Mouse (Mus musculus): ENCODE data around the gene Tgfa. TPM values are rescaled to one million over a fixed set of nuclear protein-coding genes. Genes with fewer than 3 reads are reported as not detected.
A peak's percentile ranks its signal among the peaks of the same experiment; 100 is the strongest.

Tgfa gene
- polyA plus RNA-seq, 1 experiment from 2014 or later: 2.2 TPM

DNA sequence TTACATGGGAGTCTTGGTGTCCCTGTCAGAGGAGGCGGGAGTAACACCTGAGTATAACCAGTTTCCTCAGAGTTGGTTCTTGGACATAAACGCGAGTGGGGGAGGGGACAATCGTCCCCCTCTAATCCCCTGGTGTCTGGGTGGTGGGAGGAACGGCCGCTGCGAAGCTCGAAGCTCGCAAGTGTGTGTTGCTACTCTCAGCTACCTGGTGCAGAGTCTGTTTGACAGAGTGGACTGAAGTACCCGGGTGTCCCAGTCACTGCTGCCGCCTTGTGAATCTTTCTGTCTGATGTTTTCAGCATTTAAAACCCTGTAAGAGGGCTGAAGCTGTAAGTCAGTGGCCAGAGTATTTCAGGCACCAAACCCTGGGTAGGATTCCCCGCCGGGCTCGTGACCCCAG lies 1.0 kb downstream of the Tgfa start:
- Histone ChIP-seq H3K27me3 (ENCODE audit: control insufficient read depth, insufficient read depth, low read length) (peaks cover 31% of the 10 kb centered on the region), H3K36me3 (ENCODE audit: control insufficient read depth, insufficient read depth, low read length) (no peaks in the 10 kb centered on the region), H3K27ac (ENCODE audit: low read depth, low read length) (no peak overlapping the region), H3K4me2 (ENCODE audit: low read depth) (peak overlapping the region; percentile 80), H3K9me3 (ENCODE audit: control insufficient read depth, low read length) (no peaks in the 10 kb centered on the region), H3K9ac (ENCODE audit: low read length) (no peak overlapping the region), H3K4me3 (ENCODE audit: low read depth, low read length) (peak overlapping the region; percentile 55), H3K4me1 (ENCODE audit: control insufficient read depth, insufficient read depth, low read length) (no peaks in the 10 kb centered on the region)
- ATAC-seq (ENCODE audit: insufficient read depth, low FRiP score, low TSS enrichment) (no peak), DNase-seq (ENCODE audit: low spot score) (no peak)
- WGBS: 5% methylated on average over 14 of the region's 14 CpGs

- no peak for ATAC-seq (ENCODE audit: insufficient read depth, low FRiP score, low TSS enrichment)
- no peak overlapping the region for H3K4me3 ChIP-seq (ENCODE audit: low read depth, low read length)
- no peaks in the 10 kb centered on the region for H3K9me3 ChIP-seq (ENCODE audit: control insufficient read depth, low read length)
- 48% methylated on average over 11 of the region's 11 CpGs for WGBS
- no peak overlapping the region for H3K27ac ChIP-seq (ENCODE audit: low read depth, low read length)
- no peak overlapping the region for H3K4me2 ChIP-seq (ENCODE audit: low read depth)
- no peak for DNase-seq (ENCODE audit: low spot score)
- no peaks in the 10 kb centered on the region for H3K36me3 ChIP-seq (ENCODE audit: control insufficient read depth, insufficient read depth, low read length)
- H3K27me3 ChIP-seq (ENCODE audit: control insufficient read depth, insufficient read depth, low read length): peaks cover 31% of the 10 kb centered on the region
- no peak overlapping the region for H3K9ac ChIP-seq (ENCODE audit: low read length)
- no peaks in the 10 kb centered on the region for H3K4me1 ChIP-seq (ENCODE audit: control insufficient read depth, insufficient read depth, low read length)
Observed at GRCm38 (mm10) chr6:86197150-86197862, 2.3 kb downstream of the Tgfa start.

- H3K9ac ChIP-seq (ENCODE audit: low read length): no peak overlapping the region
- no peak for ATAC-seq (ENCODE audit: insufficient read depth, low FRiP score, low TSS enrichment)
- H3K36me3 ChIP-seq (ENCODE audit: control insufficient read depth, insufficient read depth, low read length): no peaks in the 10 kb centered on the region
- no peaks in the 10 kb centered on the region for H3K4me1 ChIP-seq (ENCODE audit: control insufficient read depth, insufficient read depth, low read length)
- peaks cover 15% of the 10 kb centered on the region for H3K27me3 ChIP-seq (ENCODE audit: control insufficient read depth, insufficient read depth, low read length)
- no peak for DNase-seq (ENCODE audit: low spot score)
- WGBS: 82% methylated on average over 5 of the region's 5 CpGs
- H3K4me3 ChIP-seq (ENCODE audit: low read depth, low read length): no peak overlapping the region
- H3K9me3 ChIP-seq (ENCODE audit: control insufficient read depth, low read length): no peaks in the 10 kb centered on the region
- no peak overlapping the region for H3K4me2 ChIP-seq (ENCODE audit: low read depth)
- no peak overlapping the region for H3K27ac ChIP-seq (ENCODE audit: low read depth, low read length)
Observed at GRCm38 (mm10) chr6:86200934-86201333, 5.9 kb downstream of the Tgfa start.

GRCm38 (mm10) chr6:86203101-86203500 lies 8.1 kb downstream of the Tgfa start:
- no peak overlapping the region for H3K27ac ChIP-seq (ENCODE audit: low read depth, low read length)
- no peaks in the 10 kb centered on the region for H3K9me3 ChIP-seq (ENCODE audit: control insufficient read depth, low read length)
- no peak overlapping the region for H3K4me3 ChIP-seq (ENCODE audit: low read depth, low read length)
- DNase-seq (ENCODE audit: low spot score) (no peak), ATAC-seq (ENCODE audit: insufficient read depth, low FRiP score, low TSS enrichment) (no peak)
- H3K36me3 ChIP-seq (ENCODE audit: control insufficient read depth, insufficient read depth, low read length): no peaks in the 10 kb centered on the region
- H3K4me2 ChIP-seq (ENCODE audit: low read depth): no peak overlapping the region
- no peak overlapping the region for H3K9ac ChIP-seq (ENCODE audit: low read length)
- H3K4me1 ChIP-seq (ENCODE audit: control insufficient read depth, insufficient read depth, low read length): no peaks in the 10 kb centered on the region
- 79% methylated on average over 7 of the region's 7 CpGs for WGBS
- no peaks in the 10 kb centered on the region for H3K27me3 ChIP-seq (ENCODE audit: control insufficient read depth, insufficient read depth, low read length)

- WGBS: 84% methylated on average over 6 of the region's 6 CpGs
Observed at GRCm38 (mm10) chr6:86206014-86206413, 11.0 kb downstream of the Tgfa start.

GRCm38 (mm10) chr6:86206985-86207384 lies 12.0 kb downstream of the Tgfa start:
- Histone ChIP-seq H3K27ac (ENCODE audit: low read depth, low read length) (no peak overlapping the region), H3K4me1 (ENCODE audit: control insufficient read depth, insufficient read depth, low read length) (no peaks in the 10 kb centered on the region), H3K27me3 (ENCODE audit: control insufficient read depth, insufficient read depth, low read length) (no peaks in the 10 kb centered on the region), H3K4me3 (ENCODE audit: low read depth, low read length) (no peak overlapping the region), H3K4me2 (ENCODE audit: low read depth) (no peak overlapping the region), H3K9ac (ENCODE audit: low read length) (no peak overlapping the region), H3K36me3 (ENCODE audit: control insufficient read depth, insufficient read depth, low read length) (no peaks in the 10 kb centered on the region), H3K9me3 (ENCODE audit: control insufficient read depth, low read length) (no peaks in the 10 kb centered on the region)
- WGBS: 84% methylated on average over 12 of the region's 12 CpGs
- ATAC-seq (ENCODE audit: insufficient read depth, low FRiP score, low TSS enrichment) (no peak), DNase-seq (ENCODE audit: low spot score) (no peak)

More at GRCm38 (mm10) chr6:86206014-86206413, 11.0 kb downstream of the Tgfa start:
- no peaks in the 10 kb centered on the region for H3K36me3 ChIP-seq (ENCODE audit: control insufficient read depth, insufficient read depth, low read length)
- no peak for DNase-seq (ENCODE audit: low spot score)
- H3K4me1 ChIP-seq (ENCODE audit: control insufficient read depth, insufficient read depth, low read length): no peaks in the 10 kb centered on the region
- no peak overlapping the region for H3K4me2 ChIP-seq (ENCODE audit: low read depth)
- no peak overlapping the region for H3K4me3 ChIP-seq (ENCODE audit: low read depth, low read length)
- no peak overlapping the region for H3K9ac ChIP-seq (ENCODE audit: low read length)
- ATAC-seq (ENCODE audit: insufficient read depth, low FRiP score, low TSS enrichment): no peak
- H3K9me3 ChIP-seq (ENCODE audit: control insufficient read depth, low read length): no peaks in the 10 kb centered on the region
- H3K27me3 ChIP-seq (ENCODE audit: control insufficient read depth, insufficient read depth, low read length): no peaks in the 10 kb centered on the region
- no peak overlapping the region for H3K27ac ChIP-seq (ENCODE audit: low read depth, low read length)

DNA sequence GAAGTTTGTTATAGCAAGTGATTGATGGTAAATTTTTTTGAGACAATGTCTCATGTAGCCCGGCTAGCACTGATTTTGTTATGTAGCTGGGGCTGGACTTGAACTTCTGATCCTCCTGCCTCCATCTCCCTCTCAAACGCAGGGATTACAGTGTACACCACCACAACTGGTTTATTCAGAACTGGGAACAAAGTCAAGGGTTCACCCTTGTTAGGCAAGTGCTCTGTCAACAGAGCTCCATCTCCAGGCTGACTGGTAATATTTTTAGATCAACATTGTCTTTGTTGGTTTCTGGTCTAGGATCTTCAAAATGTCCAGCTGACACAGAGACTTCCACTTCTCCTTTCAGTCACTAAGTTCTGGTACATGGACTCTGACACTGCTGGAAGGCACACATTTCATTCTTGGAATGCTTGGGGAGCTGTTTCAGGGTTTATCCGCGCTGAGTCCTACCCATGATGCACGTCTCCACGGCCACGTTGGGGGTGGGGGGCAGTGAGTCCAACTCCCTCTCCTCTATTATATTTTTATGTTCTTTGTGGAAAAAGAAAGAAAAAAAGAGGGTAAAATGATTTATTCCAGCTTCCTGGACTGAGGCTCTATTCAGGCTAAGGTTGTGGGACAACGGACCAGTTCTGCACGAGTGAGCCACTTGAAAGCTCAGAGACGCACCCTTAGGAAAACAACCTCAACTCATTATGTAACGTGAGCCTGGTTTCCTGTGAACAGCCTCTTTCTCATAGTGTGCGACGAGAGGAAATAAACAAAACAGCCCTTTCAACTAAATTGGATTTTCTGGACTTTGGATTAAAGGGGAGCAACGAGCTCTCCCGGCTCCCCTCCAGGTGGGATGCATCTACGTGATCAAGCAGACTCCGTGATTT lies 14.4 kb downstream of the Tgfa start:
- H3K9ac ChIP-seq (ENCODE audit: low read length): no peak overlapping the region
- H3K27me3 ChIP-seq (ENCODE audit: control insufficient read depth, insufficient read depth, low read length): no peaks in the 10 kb centered on the region
- no peaks in the 10 kb centered on the region for H3K36me3 ChIP-seq (ENCODE audit: control insufficient read depth, insufficient read depth, low read length)
- H3K27ac ChIP-seq (ENCODE audit: low read depth, low read length): no peak overlapping the region
- H3K4me3 ChIP-seq (ENCODE audit: low read depth, low read length): no peak overlapping the region
- H3K4me1 ChIP-seq (ENCODE audit: control insufficient read depth, insufficient read depth, low read length): no peaks in the 10 kb centered on the region
- 53% methylated on average over 17 of the region's 17 CpGs for WGBS
- H3K9me3 ChIP-seq (ENCODE audit: control insufficient read depth, low read length): no peaks in the 10 kb centered on the region
- no peak overlapping the region for H3K4me2 ChIP-seq (ENCODE audit: low read depth)
- ATAC-seq (ENCODE audit: insufficient read depth, low FRiP score, low TSS enrichment): no peak
- no peak for DNase-seq (ENCODE audit: low spot score)

DNA sequence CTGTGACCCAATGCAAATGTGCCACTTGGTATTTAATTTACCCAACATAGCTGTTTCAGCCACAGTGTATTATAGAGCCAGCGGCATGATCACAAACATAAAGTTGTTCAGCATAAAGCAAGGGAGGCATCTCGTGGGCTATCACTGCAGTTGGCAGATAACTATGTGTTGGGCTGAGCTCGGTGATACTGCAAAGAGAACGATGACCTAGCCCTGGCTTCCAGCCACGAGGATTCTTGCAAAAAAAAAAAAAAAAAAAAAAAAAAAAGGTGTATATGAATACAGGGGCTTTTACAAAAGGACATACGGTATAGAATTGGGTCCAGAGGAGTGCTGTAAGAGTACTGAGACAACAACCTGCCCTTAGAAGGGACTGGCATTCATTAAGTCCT lies 15.0 kb downstream of the Tgfa start:
- DNase-seq (ENCODE audit: low spot score) (no peak), ATAC-seq (ENCODE audit: insufficient read depth, low FRiP score, low TSS enrichment) (no peak)
- H3K4me3 ChIP-seq (ENCODE audit: low read depth, low read length): no peak overlapping the region
- H3K4me1 ChIP-seq (ENCODE audit: control insufficient read depth, insufficient read depth, low read length): no peaks in the 10 kb centered on the region
- WGBS: 75% methylated on average over 6 of the region's 6 CpGs
- no peak overlapping the region for H3K4me2 ChIP-seq (ENCODE audit: low read depth)
- H3K36me3 ChIP-seq (ENCODE audit: control insufficient read depth, insufficient read depth, low read length): no peaks in the 10 kb centered on the region
- no peaks in the 10 kb centered on the region for H3K27me3 ChIP-seq (ENCODE audit: control insufficient read depth, insufficient read depth, low read length)
- H3K9ac ChIP-seq (ENCODE audit: low read length): no peak overlapping the region
- H3K9me3 ChIP-seq (ENCODE audit: control insufficient read depth, low read length): no peaks in the 10 kb centered on the region
- no peak overlapping the region for H3K27ac ChIP-seq (ENCODE audit: low read depth, low read length)

DNA sequence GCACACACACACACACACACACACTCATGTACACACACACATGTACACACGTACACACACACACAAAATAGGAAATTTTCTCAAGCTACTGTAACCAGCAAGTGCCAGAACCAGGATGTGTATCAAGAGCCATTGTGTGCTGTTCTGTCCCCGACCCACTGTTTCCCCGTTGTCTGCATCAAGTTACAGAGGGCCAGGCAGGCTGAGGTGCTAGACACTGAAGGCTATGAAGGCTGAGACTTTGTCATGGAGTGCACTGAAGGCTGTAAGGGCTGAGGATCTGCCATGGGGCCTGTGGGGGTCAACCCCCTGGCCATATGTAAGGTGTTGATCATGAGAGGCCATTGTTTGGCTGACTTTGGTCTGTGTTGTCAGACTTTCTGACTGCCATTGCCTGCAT lies 15.6 kb downstream of the Tgfa start:
- Histone ChIP-seq H3K9me3 (ENCODE audit: control insufficient read depth, low read length) (no peaks in the 10 kb centered on the region), H3K4me1 (ENCODE audit: control insufficient read depth, insufficient read depth, low read length) (no peaks in the 10 kb centered on the region), H3K9ac (ENCODE audit: low read length) (no peak overlapping the region), H3K4me3 (ENCODE audit: low read depth, low read length) (no peak overlapping the region), H3K27ac (ENCODE audit: low read depth, low read length) (no peak overlapping the region), H3K36me3 (ENCODE audit: control insufficient read depth, insufficient read depth, low read length) (no peaks in the 10 kb centered on the region), H3K4me2 (ENCODE audit: low read depth) (no peak overlapping the region), H3K27me3 (ENCODE audit: control insufficient read depth, insufficient read depth, low read length) (no peaks in the 10 kb centered on the region)
- DNase-seq (ENCODE audit: low spot score) (no peak), ATAC-seq (ENCODE audit: insufficient read depth, low FRiP score, low TSS enrichment) (no peak)
- 79% methylated on average over 3 of the region's 3 CpGs for WGBS

All from neural tube, embryonic 11.5 days (tissue).